Mouse (Mus musculus) cerebellum, adult 2 months (tissue): ENCODE results near the gene Cstb. TPM values are rescaled to one million over a fixed set of nuclear protein-coding genes. Genes with fewer than 3 reads are reported as not detected.

Experiments used
- DNase-seq, 2 experiments: peaks; one replicate each; pipeline ENCODE4 v3.0.0; 2021
- H3K27ac ChIP-seq: fragments of 200-500 bp; 2 replicates; pipeline ENCODE4 v1.5.1; 2012; ENCODE audit warnings: low read length, control low read depth, inconsistent platforms; ENCODE audit not compliant: insufficient read depth
- H3K27me3 ChIP-seq: fragments of 200-500 bp; 2 replicates; pipeline ENCODE4 v1.6.1; 2012; ENCODE audit warnings: inconsistent platforms, mild to moderate bottlenecking, low read length, moderate library complexity; ENCODE audit not compliant: control insufficient read depth, insufficient read depth
- H3K4me1 ChIP-seq: fragments of 200-500 bp; 2 replicates; pipeline ENCODE4 v1.6.1; 2011; ENCODE audit warnings: low read length; ENCODE audit not compliant: control insufficient read depth, insufficient read depth
- H3K4me3 ChIP-seq: fragments of 200-500 bp; replicated peaks from 2 replicates; pipeline ENCODE3; 2011; ENCODE audit warnings: mild to moderate bottlenecking, low read depth, low read length, control low read depth; ENCODE audit not compliant: insufficient read depth
- CTCF ChIP-seq: fragments of 200-500 bp; IDR thresholded peaks from 2 replicates; pipeline ENCODE4 v1.5.1; 2011; ENCODE audit warnings: low read depth, mild to moderate bottlenecking, control low read depth, low read length, moderate library complexity, borderline replicate concordance; ENCODE audit not compliant: insufficient read depth
- POLR2A ChIP-seq: fragments of 200-500 bp; IDR thresholded peaks from 2 replicates; pipeline ENCODE4 v1.6.1; 2011; ENCODE audit warnings: low read length, control low read depth, borderline replicate concordance; ENCODE audit not compliant: insufficient read depth
- WGBS: fragments of 180-500 bp; shearing (Covaris S2); methylation state at CpG from one replicate; pipeline ENCODE4 v1.1.7; 2018; 5-methylcytosine and 5-hydroxymethylcytosine counted together
- polyA plus RNA-seq: library from polyadenylated mRNA; depleted of rRNA; stranded (reverse); fragments of >200 nt; gene quantifications from 2 replicates; pipeline ENCODE4 v1.2.3, GENCODE M21; 2012; rRNA removed

Gene Cstb
- polyA plus RNA-seq, 1 experiment, result 112 TPM

- 78% methylated on average over 4 of the region's 4 CpGs for WGBS
- TF ChIP-seq CTCF (no peak), POLR2A (no peak)
- H3K4me1 ChIP-seq, result no peaks in the 10 kb centered on the region
Observed at GRCm38 (mm10) chr10:78476821-78477220, 51.4 kb downstream of the Cstb start.

More at GRCm38 (mm10) chr10:78476821-78477220, 51.4 kb downstream of the Cstb start:
- DNase-seq, result no peak
- H3K27me3 ChIP-seq, result no peaks in the 10 kb centered on the region
- H3K4me3 ChIP-seq, result no peak overlapping the region
- no peak overlapping the region for H3K27ac ChIP-seq

Other genes starting within 250 kb of the Cstb start
- 17.2 and 17.8 TPM in 2 replicates for gene Pwp2, start 240.5 kb upstream of the Cstb start, polyA plus RNA-seq
- 74.3 and 75.0 TPM in 2 replicates for gene Trappc10, start 181.0 kb upstream of the Cstb start, polyA plus RNA-seq
- 246 and 256 TPM in 2 replicates for gene Agpat3, start 73.2 kb upstream of the Cstb start, polyA plus RNA-seq
- gene Rrp1, start 12.6 kb upstream of the Cstb start, polyA plus RNA-seq, result 596 and 620 TPM in 2 replicates
- gene Pdxk, start 39.3 kb downstream of the Cstb start, polyA plus RNA-seq, result 82.0 and 83.5 TPM in 2 replicates
- not detected in 2 replicates for gene Olfr1358, start 91.8 kb downstream of the Cstb start, polyA plus RNA-seq
- 86.6 and 95.0 TPM in 2 replicates for gene Ilvbl, start 148.7 kb downstream of the Cstb start, polyA plus RNA-seq
- 17.6 and 19.8 TPM in 2 replicates for gene Syde1, start 166.3 kb downstream of the Cstb start, polyA plus RNA-seq
- not detected in 2 replicates for gene Olfr1357, start 192.4 kb downstream of the Cstb start, polyA plus RNA-seq